In genomic region chr2:72477221-72477620, GRCm38 (mm10) we compare ENCODE assay signal across 8 mouse cellular contexts. TPM values are rescaled to one million over a fixed set of nuclear protein-coding genes. Genes with fewer than 3 reads are reported as not detected.
A peak's percentile ranks its signal among the peaks of the same experiment; 100 is the strongest.
DNase-seq lines count a peak whose midpoint lies in the region; ATAC-seq lines count a peak whose summit lies in the region.

No protein-coding gene starts in this region.

- 8% methylated on average over 11 of the region's 11 CpGs for WGBS in heart, embryonic 15.5 days
- 3% methylated on average over 11 of the region's 11 CpGs for WGBS in embryonic facial prominence, embryonic 10.5 days
- WGBS in midbrain, embryonic 12.5 days, result 2% methylated on average over 11 of the region's 11 CpGs

- intact Hi-C loops in heart, postnatal 10 days (cut with DNase I), result loop anchor here (5.0 kb wide), 1 partner anchor 190 kb away; the partner anchor contains the start of gene Map3k20

- H3K27me3 ChIP-seq in heart, embryonic 15.5 days, result no peaks in the 10 kb centered on the region
- H3K27me3 ChIP-seq in embryonic facial prominence, embryonic 10.5 days (replicated peaks; ENCODE audit: low read depth, poor library complexity, severe bottlenecking), result peaks cover 25% of the 10 kb centered on the region
- H3K27me3 ChIP-seq in midbrain, embryonic 12.5 days, result peaks cover 26% of the 10 kb centered on the region

- peak overlapping the region; percentile 78 for H3K9ac ChIP-seq in heart, embryonic 15.5 days
- peak overlapping the region; percentile 77 for H3K9ac ChIP-seq in midbrain, embryonic 12.5 days (replicated peaks)

- no peak for ATAC-seq in heart, embryonic 15.5 days (replicated peaks; ENCODE audit: insufficient number of reproducible peaks, insufficient read depth, low FRiP score, low read depth)
- ATAC-seq in midbrain, embryonic 12.5 days (ENCODE audit: low FRiP score, low read depth), result no peak

- peak overlapping the region; percentile 88 for H3K4me3 ChIP-seq in heart, embryonic 15.5 days
- H3K4me3 ChIP-seq in embryonic facial prominence, embryonic 10.5 days, result peak overlapping the region; percentile 88
- peak overlapping the region; percentile 89 for H3K4me3 ChIP-seq in midbrain, embryonic 12.5 days

- H3K9me3 ChIP-seq in heart, embryonic 15.5 days (replicated peaks), result no peaks in the 10 kb centered on the region
- H3K9me3 ChIP-seq in embryonic facial prominence, embryonic 10.5 days, result no peaks in the 10 kb centered on the region
- no peaks in the 10 kb centered on the region for H3K9me3 ChIP-seq in midbrain, embryonic 12.5 days

- H3K36me3 ChIP-seq in heart, embryonic 15.5 days, result peaks cover 12% of the 10 kb centered on the region; the same call in 1 of the 2 replicates
- peaks cover 37% of the 10 kb centered on the region for H3K36me3 ChIP-seq in embryonic facial prominence, embryonic 10.5 days (replicated peaks)
- peaks cover 13% of the 10 kb centered on the region for H3K36me3 ChIP-seq in midbrain, embryonic 12.5 days

- no peak for DNase-seq in heart, postnatal 10 days
- peak; percentile 25 for DNase-seq in embryonic facial prominence, embryonic 10.5 days (ENCODE audit: low spot score)
- peak; percentile 69 for DNase-seq in kidney, adult 11 months
- DNase-seq in Muller cell, postnatal 12 days (ENCODE audit: inconsistent ontology term), result no peak
- DNase-seq in adrenal gland, adult 2 months, result no peak
- DNase-seq in B cell, adult 2 months, result no peak

- H3K27ac ChIP-seq in heart, embryonic 15.5 days, result 0 out of 2 replicates have a peak overlapping the region, but pooled peaks have one; percentile 90
- peak overlapping the region; percentile 98 for H3K27ac ChIP-seq in embryonic facial prominence, embryonic 10.5 days (replicated peaks)
- H3K27ac ChIP-seq in midbrain, embryonic 12.5 days (replicated peaks), result no peak overlapping the region

- H3K4me1 ChIP-seq in heart, embryonic 15.5 days (replicated peaks), result peaks cover 35% of the 10 kb centered on the region
- H3K4me1 ChIP-seq in embryonic facial prominence, embryonic 10.5 days, result peaks cover 43% of the 10 kb centered on the region
- peaks cover 41% of the 10 kb centered on the region for H3K4me1 ChIP-seq in midbrain, embryonic 12.5 days

- peak overlapping the region; percentile 88 for H3K4me2 ChIP-seq in heart, embryonic 15.5 days
- H3K4me2 ChIP-seq in midbrain, embryonic 12.5 days (replicated peaks), result peak overlapping the region; percentile 82

RNA-seq across cellular contexts. Expression of gene Cdca7, which starts 1.3 kb away (rescaled TPM):
- 33.7 and 59.8 TPM in 2 replicates for polyA plus RNA-seq in heart, embryonic 15.5 days (2015; fragmentation: Nextera tagmentation; extraction: Ambion mirVana)
- total RNA-seq in heart, postnatal 10 days (2021), result 10 to 100 TPM in 1 of 2 experiments, 1 to 10 TPM in 1; 6.7 to 10.6 TPM
- polyA plus RNA-seq in embryonic facial prominence, embryonic 10.5 days (2016; fragmentation: Nextera tagmentation; extraction: Ambion mirVana), result 252 and 257 TPM in 2 replicates
- 126 and 129 TPM in 2 replicates for polyA plus RNA-seq in midbrain, embryonic 12.5 days (2016; fragmentation: Nextera tagmentation; extraction: Ambion mirVana)
- total RNA-seq in adrenal gland, adult 2 months (2021), result 1 to 10 TPM; 2.0 to 4.6 TPM
- polyA plus RNA-seq in adrenal gland, adult 2 months (2012; rRNA removed), result 1.0 and 1.7 TPM in 2 replicates

Comparison
In these comparisons a context has a peak if more than half of its experiments do, and no peak if none do; other contexts are left out.
1. DNase-seq: peak in embryonic facial prominence, embryonic 10.5 days (single experiment) and kidney, adult 11 months (single experiment); none in heart, postnatal 10 days (0 of 2), Muller cell, postnatal 12 days (single experiment), adrenal gland, adult 2 months (single experiment) and B cell, adult 2 months (0 of 2).
2. RNA of gene Cdca7, which starts 1.3 kb away (polyA plus RNA-seq): 252 to 257 TPM in embryonic facial prominence, embryonic 10.5 days, 126 to 129 TPM in midbrain, embryonic 12.5 days and 33.7 to 59.8 TPM in heart, embryonic 15.5 days; 1.0 to 1.7 TPM in adrenal gland, adult 2 months; every median in the first group is over 10 times any median in the second.
3. Peak in every context shown above with its lines, with median percentiles within 50 percentile points of each other: H3K4me3 ChIP-seq.